Mouse (Mus musculus) lung, postnatal 36 days (tissue): ENCODE measurements around the gene Hfe2.
"Not testable (repeated sequence)": the region's sequence is repeated elsewhere in the genome, so short reads cannot be mapped to it uniquely, and the experiment has no call there.

Experiments used
- DNase-seq: peaks from one replicate; pipeline ENCODE4 v3.0.0; 2022; ENCODE audit warnings: mixed read lengths

The Hfe2 gene

DNA sequence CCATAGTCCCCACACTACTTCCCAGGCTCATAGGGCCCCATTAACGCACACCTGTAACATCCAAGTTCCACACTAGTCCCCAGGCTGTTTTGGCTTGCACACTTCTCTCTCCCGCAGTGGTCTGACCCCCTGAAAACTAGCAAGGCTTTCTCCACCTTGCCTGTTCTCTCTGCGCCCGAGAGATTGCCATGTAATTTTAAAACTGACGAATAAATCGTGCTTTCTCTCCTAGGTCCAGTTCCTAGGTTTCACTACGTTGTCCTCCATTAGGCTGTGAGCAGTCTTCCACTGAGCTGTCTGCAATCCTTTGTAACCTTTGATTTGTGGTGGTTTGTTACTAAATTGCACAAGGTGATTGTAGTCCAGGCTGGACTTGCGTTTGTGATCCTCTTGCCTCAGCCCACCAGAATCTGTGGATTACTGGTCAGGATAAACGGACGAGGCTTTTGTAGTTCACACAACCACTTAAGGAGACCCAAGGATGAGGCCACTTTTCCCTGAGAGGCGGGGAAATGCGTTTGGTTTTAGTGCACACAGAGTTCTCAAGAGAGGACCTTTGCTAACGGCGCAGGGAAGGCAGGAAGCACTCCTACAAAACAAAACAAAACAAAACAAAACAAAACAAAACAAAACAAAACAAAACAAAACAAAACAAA is 28.2 kb upstream of the Hfe2 start:
- not testable (repeated sequence) for DNase-seq

DNA sequence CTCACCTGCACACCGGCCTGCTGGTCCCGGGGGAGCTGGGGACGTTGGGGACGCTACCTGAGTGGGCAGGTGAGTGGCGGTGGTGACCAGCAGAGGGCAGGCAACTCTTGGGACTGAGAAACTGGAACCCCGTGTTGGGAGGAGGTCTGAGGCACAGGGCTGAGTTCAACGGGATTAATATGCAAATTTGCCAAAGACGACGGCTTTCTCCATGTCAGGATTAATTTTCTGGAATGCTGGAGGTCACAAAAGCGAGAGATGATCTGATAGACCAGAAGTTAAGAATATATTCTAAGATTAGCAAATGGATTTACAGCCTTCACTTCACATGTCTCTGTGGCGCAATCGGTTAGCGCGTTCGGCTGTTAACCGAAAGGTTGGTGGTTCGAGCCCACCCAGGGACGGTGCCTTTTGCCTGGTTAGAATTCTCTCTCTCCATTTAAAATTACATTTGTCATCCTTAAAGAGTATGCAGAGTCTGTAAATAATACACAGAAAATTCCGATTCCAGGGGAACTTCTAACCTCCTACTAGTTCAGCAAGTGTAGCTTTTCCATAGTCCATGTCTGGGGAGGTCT is 27.4 kb upstream of the Hfe2 start:
- DNase-seq = peak; percentile 86

DNA sequence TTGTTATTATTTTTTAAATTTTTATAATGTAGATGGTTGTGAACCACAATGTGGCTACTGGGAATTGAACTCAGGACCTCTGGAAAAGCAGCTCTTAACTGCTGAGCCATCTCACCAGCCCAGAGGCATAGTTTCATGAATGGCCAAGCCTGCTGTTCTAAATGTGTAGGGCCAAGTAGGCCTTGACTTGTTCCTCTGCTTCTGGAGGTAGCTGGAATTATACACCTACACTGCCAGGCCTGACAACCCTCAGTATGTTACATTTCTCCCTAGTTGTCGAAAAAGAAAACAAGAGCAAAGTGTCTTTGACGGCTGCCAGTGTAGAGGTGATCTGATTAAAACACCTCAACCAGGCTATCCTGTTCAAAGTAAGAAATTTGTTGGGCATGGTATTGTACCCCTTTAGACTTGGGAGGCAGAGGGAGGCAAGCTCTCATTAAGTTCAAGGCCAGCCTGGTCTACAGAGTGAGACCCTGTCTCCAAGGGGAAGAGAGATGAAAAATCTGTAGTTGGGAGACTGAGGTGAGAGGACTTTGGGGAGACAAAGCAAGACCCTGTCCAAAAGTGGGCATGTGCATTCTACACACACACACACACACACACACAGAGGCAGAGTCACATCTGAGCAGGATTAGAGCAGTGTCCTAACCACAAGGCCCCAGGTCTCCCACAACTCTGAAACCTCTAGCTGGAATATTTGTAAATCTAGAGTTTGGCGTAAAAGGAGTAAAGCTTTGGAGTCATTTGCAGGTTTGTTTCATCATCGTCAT is 26.3 kb upstream of the Hfe2 start:
- no peak for DNase-seq

DNA sequence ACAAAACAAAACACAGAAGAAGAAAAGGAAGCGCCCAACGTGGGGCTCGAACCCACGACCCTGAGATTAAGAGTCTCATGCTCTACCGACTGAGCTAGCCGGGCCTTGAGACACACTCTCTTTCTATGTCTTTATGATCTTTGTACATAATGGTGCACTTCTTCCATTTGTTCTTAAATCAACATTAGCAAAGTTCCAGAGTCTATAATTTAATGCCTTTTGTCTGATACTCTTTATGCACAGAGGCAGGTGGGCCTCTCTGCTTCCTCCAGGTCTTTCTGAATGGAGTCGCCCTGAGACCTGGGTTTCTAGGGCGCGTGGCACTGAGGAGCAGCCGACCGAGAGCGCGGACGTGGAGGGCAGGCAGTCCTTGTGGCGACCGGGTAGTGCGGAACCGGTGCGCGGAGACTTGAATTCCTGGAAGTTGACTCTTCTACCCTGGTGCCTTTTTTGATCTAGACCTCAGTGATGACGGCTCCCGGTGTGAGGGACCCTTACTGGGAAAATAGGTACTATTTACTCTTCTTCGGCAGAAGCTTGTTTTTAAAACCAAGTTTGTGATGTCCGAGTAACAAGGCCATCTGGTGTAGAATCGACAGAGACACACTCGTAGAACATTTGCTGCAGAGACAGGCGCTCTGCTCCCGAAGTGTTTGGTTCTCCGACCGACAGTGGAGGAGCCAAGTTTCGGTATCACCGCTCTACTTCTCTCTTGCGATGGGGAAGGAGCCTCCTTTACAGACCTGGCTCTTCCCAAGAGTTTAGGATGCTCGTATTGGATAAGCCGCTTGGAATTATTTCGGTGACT is 25.3 kb upstream of the Hfe2 start:
- peak; percentile 87 for DNase-seq

DNA sequence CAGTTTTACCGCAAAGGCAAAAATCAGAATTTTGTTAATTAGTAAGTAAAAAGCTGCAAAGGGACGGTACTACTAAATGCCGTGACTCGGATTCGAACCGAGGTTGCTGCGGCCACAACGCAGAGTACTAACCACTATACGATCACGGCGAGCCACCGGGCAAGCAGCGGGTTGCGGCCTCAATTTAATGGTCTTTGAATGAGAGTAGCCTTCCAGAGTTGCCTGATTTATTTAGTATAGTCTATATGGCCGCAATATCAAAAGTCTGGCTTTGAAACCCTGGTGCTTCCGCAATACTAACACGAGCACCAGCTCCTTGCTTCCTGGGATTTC is 24.7 kb upstream of the Hfe2 start:
- peak; percentile 98 for DNase-seq

DNA sequence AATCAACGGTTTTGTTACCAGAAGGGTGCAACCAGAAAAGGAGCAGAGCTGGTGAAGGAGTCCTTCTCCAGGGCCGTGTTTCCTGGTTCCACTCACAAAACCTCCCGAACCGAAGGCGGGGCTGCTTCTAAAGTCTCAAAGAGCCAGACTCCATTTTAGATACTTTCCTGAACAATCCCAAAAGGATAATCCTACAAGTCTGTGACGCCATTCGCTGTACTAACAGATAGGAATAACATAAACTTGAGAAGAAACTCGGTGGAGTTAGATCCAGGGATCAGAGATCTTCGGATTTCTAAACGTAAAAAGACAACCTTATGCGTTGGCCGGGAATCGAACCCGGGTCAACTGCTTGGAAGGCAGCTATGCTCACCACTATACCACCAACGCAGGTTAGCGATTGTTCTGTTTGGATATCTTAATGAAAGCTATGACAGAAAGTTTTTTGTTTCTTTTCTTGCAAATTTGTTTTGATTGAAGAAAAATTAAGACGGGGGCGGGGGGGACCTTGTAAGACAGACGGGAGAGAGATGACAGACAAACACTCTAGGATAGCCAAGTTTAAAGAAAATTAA is 24.2 kb upstream of the Hfe2 start:
- DNase-seq = peak; percentile 94

DNA sequence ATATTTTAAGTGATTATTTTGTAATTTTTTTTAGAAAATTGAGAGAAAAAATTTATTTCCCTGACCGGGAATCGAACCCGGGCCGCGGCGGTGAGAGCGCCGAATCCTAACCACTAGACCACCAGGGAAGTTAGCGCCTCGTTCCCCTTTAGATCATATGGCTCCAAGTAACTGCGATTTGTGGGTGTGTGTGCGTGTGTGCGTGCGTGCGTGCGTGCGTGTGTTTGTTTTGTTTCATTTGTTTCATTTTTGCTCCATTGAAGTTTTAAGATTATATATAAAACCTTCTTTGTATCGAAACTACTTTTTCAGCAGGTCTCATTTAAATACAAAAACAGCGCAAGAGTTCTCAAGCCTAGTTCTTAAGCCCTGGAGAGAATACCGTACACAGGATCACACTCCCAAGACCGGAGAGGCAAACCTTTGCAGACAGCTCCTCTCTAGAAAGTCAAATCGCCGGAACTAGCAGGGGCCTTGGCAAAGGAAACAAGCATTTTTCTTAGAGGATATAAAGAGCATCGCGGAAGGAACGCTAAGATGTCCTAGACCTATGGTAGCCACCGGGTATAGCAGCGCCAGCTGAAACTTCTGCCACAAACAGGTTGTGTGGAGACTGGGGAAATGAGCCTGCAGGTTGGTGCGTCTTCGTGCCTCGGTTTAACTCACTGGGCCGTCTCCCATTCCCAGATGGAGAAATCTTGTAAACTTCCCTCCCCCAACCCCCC is 23.4 kb upstream of the Hfe2 start:
- DNase-seq = peak; percentile 95

DNA sequence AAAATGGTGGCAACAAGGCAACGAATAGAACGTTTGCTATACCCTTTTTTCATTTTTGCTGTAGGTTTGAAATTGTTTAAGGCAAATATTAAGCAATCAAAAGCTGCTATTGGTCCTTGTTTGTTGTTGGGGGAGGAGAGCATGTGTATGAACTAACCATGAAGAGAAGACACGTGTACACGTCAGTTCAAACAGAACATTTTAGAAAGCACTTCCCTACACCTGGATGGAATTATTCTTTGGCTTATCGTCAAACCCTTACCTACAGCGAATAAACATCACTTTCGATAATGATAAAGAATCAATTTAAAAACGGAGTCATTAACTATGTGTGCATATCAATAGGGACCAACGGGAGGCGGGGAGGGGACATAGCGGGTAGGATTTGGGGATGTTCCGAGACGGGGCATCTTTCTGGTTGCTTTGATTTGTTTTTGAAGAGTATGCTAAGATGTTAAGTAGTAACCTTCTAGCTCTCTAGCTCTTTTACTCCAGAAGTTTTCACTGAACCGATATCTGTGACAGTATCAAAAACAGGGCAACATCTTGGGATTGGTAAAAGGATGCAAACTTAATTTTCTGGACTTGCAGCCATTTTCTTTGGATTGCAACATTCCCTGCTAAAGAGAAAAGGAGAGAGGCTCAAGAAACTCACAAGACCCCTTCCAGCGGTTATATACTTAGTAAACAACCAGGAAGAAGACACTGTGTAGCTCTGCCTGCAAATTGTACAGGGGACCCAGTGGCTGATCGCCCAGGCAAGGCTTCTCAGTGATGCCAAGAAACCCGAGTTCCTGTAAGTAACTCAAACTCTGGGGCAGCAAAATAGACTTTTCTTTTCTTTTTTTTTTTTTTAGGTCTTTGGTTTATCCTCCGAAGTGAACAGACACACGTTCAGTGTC is 22.5 kb upstream of the Hfe2 start:
- DNase-seq = no peak

DNA sequence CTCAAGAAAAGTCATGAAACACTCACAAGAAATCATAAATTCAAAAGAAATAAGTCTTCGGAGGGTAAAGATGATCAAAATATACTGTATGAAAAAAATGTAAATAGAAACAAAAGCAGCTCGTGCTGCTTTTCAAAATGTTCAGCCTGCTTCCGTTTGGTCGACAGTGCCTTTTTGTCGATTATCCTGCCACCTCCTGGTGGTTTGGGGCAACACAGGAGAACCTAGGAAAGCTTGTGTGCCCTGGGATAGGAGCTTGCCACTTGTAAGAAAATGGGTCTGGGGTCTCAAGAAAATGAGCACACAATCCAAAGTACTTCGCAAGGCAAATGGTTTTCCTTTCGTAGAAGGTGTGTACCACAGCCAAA is 21.9 kb upstream of the Hfe2 start:
- peak; percentile 91 for DNase-seq

DNA sequence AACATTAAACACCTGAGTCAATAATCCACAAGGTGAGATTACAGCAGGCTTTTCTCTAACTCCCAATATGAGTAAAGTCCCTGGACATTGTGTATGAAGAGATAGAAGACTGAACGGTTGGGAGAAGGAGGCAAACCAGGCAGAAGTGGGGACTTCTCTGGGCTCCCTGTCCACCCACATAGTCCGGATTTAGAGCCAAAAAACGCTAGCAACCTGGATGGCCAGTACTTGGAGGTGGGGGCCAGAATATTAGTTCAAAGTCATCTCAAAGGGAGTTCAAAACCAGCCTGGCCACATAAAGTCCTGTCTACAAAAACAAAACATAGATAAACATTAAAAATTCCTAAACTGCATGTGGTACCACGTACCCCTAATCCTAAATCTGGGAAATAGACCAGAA is 21.0 kb upstream of the Hfe2 start:
- DNase-seq = no peak

DNA sequence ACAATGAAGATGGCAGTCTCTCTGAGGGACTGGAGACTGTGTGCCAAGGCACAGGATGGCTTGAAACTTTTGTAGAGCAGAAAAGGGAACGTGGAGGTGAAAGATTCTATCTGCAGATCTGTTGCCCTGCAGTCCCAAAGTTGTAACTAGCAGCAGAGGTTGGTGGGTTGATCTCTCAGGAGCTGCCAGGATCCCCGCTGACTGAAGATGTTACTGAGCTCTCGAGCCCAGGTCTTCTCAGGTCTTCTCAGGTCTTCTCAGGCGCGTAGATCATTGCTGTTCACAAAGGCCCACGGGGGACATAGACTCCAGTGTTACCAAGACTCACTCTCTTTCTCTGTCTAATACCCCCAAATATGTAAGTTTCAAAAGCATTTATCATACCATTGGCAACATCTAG is 20.0 kb upstream of the Hfe2 start:
- DNase-seq = no peak

DNA sequence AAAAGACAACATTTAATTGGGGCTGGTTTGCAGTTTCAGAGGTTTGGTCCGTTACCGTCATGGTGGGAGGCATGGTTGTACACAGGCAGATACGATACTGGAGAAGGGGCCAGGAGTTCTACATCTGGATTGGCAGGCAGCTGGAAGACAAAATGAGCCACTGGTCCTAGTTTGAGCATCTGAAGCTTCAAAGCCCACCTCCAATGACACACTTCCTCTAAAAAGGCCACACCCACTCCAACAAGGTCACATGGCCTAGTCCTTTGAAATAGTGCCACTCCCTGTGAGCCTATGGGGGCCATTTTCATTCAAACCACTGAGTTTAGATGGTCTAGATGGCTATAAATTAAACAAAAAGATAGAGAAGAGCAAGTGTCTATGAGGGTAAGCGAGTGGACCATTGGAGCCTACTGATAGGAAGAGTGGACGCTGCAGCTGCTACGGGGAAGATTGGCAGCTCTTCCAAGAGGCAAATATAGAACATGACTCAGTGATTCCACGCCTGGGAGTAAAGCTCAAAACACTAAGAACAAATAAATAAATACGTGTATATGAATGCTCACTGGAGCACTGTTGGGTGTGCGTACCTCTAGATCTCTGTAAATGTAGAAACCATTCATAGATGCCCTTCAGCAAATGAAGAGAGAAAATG is 18.4 kb upstream of the Hfe2 start:
- no peak for DNase-seq

DNA sequence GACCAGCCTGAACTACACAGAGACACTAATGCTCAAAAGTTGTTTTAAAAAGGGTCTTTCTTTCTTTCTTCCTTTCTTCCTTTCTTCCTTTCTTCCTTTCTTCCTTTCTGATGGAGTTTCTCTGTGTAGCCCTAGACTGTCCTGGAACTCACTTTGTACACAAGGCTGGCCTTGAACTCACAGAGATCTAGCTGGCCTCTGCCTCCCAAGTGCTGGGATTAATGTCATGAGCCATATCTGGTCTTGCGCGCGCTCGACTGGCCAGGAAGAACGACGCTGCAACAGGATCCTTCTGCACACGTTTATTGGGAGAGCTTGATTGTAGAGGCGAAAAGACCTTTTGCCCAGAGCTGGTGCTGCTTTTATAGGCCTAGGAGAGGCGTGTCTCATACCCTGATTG is 17.0 kb upstream of the Hfe2 start:
- not testable (repeated sequence) for DNase-seq

DNA sequence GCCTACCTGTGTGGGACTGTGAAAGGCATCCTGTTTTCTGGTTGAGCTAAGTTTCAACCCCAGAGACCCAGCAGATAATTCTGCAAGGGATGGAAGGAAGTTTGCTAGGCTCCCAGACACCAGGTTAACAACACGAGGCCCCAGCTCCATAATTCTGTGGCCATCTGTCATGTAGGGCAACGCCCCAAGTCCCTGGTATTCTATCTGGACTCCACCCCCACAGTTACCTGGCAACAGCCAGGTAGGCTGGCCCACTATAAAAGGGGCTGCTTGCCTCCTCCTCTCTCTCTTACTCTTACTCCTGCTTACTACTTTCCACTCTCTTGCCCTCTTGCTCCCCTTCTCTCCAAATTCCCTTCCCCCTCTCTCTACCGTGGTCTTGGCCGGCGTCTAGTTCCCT is 4.8 kb upstream of the Hfe2 start:
- no peak for DNase-seq

DNA sequence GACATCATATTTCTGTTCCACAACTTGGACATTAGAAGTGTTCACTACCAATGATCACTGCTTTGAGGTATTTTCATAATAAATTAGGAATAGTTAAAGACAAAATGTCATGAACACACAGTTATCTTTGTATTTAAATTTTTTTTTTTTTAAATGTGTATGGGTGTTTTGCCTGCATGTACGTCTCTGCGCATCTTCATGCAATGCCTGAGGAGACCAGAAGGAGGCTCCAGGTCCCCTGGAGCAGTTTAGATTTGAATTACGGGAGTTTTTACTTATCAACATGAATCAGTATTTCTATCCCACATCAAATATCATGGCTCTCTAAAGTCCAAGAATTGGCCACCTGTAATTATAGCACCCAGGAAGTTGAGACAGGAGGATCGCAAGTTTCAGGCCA is 2.8 kb upstream of the Hfe2 start:
- peak; percentile 23 for DNase-seq

DNA sequence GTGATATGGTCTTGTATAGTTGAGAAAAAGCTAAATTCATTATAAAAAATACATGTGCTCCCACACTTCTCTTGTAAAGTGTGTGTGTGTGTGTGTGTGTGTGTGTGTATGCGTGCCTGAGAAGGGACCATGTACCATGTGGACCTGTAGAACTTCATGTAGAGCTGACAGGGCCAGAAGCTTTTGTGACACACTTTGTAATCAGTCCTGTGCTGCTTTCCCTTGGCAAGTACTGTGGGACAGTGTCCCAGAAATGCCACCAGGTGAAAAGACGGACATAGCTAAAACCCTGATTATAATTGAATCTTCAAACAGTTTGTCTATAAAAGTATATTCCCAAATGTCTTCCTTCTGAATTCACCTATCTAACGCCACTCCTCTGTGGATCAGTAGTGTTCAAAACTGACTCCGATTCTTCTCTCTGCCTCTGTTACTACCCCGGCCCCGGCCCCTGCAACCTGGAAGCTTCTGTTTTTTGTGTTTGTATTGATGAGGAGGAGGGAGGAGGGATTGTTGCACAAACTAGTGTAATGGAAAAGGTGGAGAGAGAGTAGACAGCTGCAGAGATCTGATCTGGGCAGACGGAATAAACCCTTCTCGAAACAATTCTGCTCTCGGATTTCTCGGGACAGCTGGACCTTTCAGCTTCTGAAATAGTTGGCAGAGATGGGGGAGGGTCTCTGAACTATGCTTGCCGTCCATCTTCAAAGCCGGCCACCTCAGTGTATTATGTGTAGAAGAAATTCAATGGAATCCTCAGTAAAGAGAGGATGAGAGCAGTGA is 753 bp upstream of the Hfe2 start:
- no peak for DNase-seq

DNA sequence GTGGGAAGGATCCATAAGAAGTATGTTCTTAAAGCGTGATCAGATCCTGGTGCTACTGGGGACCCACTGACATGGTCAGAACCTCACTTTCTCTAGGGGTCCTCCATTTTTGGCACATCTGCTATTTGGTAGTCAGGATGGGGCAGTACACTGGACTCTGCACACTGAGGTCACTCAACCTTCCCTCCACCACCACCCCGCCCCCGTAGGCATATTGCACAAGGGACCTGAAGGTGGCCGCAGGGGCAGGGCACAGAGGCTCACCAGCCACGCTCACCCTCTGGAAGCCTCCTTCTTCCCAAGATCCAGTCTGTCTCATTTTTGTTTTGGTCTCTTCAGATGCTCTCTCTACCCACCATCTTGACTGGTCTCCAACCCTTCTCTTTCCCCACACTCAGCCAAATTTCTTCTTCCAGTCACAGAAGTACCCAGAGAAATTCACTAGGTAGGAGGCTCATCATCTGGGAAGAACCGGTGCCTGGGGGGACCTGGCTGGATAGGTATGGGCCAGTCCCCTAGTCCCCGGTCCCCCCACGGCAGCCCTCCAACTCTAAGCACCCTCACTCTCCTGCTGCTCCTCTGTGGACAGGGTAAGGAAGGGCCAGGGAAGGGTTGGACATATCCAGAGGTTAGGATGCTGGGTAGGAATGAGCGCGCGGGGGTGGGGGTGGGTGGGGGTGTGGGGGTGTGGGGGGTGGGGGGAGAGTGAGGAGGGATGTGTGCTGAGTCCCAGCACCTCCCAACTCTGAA is 1.2 kb downstream of the Hfe2 start:
- DNase-seq = no peak

DNA sequence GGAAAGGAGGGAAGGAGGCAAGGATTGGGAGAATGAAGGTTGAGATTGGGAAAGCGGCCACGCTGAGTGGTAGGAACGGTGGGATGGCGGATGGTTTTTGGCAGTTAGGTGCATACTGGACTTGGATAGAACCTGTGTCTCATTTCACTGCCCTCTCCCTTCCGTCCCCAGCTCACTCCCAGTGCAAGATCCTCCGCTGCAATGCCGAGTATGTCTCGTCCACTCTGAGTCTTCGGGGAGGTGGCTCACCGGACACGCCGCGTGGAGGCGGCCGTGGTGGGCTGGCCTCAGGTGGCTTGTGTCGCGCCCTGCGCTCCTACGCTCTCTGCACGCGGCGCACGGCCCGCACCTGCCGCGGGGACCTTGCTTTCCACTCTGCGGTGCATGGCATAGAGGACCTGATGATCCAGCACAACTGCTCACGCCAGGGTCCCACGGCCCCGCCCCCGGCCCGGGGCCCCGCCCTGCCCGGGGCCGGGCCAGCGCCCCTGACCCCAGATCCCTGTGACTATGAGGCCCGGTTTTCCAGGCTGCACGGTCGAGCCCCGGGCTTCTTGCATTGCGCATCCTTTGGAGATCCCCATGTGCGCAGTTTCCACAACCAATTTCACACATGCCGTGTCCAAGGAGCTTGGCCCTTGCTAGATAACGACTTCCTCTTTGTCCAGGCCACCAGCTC is 2.0 kb downstream of the Hfe2 start:
- no peak for DNase-seq

DNA sequence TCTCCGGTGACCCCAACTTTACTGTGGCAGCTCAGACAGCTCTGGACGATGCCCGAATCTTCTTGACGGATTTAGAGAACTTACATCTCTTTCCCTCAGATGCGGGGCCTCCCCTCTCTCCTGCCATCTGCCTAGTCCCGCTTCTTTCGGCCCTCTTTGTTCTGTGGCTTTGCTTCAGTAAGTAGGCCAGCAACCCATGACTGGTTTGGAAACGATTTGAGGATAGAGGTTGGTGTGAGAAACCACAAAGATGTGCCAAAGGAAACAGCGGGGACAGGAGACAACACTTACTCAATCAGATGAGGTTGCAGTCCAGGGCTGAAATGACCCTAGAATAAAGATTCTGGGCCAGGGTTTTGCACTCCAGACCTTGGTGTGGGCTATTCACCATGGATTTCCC is 3.5 kb downstream of the Hfe2 start:
- DNase-seq = no peak
